Mouse (Mus musculus): ENCODE results near the gene Zfp60.

The Zfp60 gene

GRCm38 (mm10) chr7:27731281-27731883 lies at the start of gene Zfp60:
Gene Zfp60 (plus strand): TSS chr7:27731389.
- peak; percentile 92 for DNase-seq (ENCODE audit: low spot score)

- DNase-seq (ENCODE audit: low spot score): no peak
These were observed 48.0 kb upstream of the Zfp60 start for GRCm38 (mm10) chr7:27683218-27683617.

DNA sequence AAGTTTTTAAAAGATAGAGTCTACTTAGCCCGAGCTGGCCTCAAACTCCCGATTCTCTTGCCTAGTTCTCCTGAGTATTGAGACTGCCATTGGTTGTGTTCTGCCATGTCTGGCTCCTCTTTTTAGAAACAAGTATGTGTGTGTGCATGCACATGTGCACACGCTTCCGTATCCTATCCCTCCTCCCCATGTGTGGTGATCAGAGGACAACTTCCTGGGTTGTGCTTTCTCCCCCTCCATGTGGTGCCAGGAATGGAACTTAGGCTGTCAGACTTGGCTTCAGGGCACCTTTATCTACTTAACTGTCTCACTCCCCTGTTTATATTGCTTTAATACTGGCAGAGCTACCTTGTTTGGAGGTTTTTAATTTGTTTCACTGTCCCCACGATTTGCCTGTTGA lies 46.0 kb upstream of the Zfp60 start:
- no peak for DNase-seq (ENCODE audit: low spot score)

DNA sequence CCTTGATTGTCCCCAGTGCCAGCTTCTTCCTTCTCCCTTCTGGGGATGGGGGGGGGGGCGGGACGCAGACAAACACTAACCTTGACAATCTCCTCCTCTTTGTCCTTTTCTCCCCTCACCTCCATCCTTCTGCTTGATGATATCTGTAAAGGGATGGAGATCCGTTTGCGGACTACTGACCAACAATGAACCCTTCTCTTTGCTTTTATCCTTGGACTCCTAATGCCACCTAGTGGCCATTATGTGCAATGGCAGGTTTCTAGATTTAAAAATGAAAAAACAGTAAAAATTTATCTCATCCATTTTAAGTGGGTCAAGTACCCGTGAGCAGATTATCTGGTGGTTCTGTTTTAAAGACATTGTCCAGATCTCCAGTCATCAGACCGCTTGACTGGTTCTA lies 45.5 kb upstream of the Zfp60 start:
- DNase-seq (ENCODE audit: low spot score): peak; percentile 80

DNA sequence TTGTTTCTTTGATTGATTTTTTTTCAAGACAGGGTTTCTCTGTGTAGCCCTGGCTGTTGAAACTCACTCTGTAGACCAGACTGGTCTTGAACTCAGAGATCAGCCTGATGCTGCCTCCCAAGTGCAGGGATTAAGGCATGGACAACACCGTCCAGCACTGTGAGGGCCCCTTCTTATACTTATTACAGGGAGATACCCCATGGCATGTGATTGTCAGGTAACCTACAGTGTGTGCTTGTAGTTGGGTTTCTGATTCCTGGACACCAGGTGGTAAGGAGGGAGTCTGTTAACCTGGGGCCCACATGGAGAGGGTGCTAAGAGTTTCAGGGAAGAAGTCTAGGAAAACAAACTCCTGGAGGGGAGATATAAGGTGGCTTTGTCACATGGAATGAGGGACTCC lies 44.1 kb upstream of the Zfp60 start:
- DNase-seq (ENCODE audit: low spot score): no peak

DNA sequence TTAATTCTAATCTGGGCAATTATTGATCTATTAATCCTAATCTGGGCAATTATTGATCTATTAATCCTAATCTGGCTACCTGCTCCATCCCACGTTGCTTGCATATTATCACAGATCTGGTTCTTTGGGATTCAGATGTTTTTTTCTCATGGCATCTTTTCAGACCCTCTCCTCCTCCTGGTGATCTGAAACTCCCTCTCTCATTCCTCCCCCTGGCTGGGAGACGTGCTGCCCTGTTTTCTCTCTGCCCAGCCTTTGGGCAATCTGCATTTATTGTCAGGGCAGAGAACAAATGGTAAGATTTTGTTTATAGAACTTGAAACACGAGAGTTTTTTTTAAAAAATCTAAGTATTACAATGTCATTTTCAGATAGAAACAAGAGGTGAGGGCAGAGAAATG lies 43.4 kb upstream of the Zfp60 start:
- DNase-seq (ENCODE audit: low spot score): no peak

DNA sequence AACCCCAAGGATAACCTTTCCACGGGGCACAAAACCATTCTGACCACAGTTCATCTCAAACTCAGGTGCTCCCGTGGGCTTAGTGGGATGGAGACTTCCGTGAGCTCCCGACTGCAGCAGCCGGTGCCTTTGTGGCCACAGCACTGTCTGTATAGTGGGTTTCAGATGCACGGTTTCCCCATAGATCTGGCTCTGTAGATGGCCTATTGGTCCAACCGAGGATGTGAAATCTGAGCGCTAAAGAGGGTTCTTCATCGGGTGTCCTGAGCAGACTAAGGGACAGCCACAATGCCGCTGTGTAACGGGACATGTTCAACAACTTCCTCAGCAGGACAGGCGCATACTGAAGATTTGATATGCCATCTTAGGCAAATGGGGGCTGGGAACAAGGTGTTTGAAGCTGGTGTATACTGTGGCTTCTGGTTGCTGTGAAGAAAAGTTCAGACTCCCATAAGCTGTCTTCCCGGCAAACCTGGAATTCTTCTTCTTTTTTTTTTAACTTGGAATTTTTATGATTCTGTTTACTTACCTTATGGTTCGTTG lies 42.9 kb upstream of the Zfp60 start:
- DNase-seq (ENCODE audit: low spot score): no peak

DNA sequence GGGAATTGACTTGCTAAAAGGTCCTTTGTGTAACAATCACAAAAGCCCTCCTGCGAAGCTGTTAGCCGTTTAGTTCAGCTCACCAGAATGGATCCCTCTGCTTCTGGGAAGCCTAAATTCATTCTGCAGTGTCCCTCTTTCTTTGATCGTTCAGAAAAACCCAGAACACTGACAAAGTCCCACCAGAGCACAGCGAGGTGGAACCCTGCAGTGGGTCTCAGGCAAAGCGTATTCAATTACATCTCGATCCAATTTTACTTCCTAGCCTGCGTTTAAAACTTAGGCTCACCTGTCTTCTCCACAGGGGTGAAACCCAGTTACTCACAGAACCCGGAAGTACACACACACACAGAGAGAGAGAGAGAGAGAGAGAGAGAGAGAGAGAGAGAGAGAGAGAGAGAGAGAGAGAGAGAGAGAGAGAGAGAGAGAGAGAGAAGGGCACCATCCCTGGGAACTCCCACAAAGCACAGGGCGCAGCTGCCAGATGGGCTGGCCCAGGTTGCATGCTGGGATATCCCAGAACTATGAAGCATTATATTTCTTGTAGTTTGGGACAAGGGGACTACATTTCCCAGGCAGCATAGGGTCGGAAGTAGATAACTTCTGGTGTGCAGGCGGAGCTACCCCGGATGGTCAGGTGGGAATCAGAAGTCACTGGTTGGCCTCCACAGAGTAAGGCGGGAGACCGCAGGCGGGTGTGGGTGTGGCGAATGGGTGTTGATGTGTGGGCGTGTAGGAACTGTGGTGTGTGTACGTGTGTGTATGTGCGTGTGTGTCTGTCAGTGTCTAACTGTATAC lies 42.2 kb upstream of the Zfp60 start, which contains the start of gene Zfp607b:
Zfp607b (plus strand) TSS at position 526 of the 798 bp plus-strand sequence.
- peak; percentile 92 for DNase-seq (ENCODE audit: low spot score)

- DNase-seq (ENCODE audit: low spot score): peak; percentile 63
These were observed 40.1 kb upstream of the Zfp60 start for GRCm38 (mm10) chr7:27691076-27691475.

DNA sequence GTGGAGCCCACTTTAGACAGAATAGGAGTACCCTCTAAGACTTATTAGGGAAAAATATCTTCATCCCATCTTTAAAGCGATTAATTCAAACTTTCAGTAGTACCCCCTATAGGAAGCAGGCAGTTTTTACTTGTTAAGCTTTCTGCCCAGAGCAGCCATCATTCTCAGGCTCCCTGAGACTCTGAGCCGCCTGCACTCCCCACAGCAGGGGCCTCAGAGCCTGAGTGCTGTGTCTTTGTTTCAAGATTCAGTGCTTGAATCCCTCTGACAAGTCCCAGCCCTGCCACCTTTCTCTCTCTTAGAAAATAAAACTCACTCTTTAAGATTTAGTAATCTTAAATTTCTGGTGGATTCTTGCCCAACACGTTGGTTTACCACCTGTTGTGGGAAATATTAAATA lies 34.5 kb upstream of the Zfp60 start:
- DNase-seq (ENCODE audit: low spot score): no peak

- no peak for DNase-seq (ENCODE audit: low spot score)
These were observed 20.8 kb upstream of the Zfp60 start for GRCm38 (mm10) chr7:27710402-27710801.

DNA sequence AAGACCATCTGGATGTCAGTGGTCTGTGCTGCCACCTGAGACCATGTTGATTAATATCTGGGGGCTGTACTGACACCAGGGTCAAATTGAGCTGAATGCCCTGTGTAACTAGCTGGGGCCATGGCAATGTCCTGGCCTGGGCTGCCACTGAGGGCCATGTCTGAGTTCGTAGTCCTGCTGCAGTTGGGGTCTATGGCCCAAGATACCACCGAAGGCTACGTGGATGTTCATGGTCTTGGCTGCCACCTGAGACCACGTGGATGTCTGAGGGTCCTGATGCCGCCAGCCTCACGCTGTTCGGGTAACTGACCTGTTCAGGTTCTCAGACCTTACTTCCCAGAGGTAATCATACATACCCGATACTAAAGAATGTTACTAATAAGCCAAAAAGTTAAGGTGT lies 9.2 kb upstream of the Zfp60 start:
- no peak for DNase-seq (ENCODE audit: low spot score)

- DNase-seq (ENCODE audit: low spot score): peak; percentile 82
These were observed 5.3 kb upstream of the Zfp60 start for GRCm38 (mm10) chr7:27725566-27726538.

- DNase-seq (ENCODE audit: low spot score): no peak
These were observed 3.7 kb upstream of the Zfp60 start for GRCm38 (mm10) chr7:27727471-27727870.

DNA sequence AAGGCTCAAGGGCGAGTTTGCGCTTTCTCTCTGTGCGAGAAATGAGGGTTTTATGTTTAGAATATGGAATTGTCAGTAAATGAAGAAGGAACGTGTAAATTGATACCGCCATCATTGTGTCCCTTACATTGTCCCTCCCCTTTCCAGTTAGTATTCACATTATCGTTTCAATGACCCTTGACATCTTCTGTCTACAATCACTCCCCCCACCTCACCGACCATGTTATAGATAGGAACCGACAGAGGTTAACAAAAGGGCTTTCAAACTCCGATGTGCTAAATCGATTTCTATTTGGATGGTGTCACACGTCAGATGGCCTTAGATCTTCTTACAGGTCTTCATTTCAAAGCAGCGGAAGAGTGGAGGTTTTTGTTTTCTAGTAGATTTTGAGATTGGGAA lies 757 bp downstream of the Zfp60 start:
- DNase-seq (ENCODE audit: low spot score): peak; percentile 58

- DNase-seq (ENCODE audit: low spot score): no peak
These were observed 1.3 kb downstream of the Zfp60 start for GRCm38 (mm10) chr7:27732508-27732907.

DNA sequence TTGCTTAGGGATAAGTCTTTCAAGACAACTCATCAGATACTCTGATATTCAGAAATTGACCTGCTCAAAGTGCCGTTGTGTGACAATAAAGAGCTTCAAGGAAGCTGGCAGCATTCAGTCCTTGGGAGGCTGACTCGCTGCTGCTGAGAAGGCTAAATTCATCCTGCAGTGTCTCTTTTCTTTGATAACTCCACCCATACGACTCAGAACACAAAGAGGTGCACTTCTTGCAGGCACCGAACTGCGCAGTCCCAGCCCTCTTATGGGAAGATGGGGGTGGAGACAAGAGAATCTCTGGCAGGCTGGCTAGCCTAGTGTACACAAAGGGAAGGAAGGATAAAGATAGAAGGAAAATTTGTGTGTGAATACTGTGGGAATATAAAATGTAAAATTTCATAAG lies 4.3 kb downstream of the Zfp60 start:
- DNase-seq (ENCODE audit: low spot score): no peak

DNA sequence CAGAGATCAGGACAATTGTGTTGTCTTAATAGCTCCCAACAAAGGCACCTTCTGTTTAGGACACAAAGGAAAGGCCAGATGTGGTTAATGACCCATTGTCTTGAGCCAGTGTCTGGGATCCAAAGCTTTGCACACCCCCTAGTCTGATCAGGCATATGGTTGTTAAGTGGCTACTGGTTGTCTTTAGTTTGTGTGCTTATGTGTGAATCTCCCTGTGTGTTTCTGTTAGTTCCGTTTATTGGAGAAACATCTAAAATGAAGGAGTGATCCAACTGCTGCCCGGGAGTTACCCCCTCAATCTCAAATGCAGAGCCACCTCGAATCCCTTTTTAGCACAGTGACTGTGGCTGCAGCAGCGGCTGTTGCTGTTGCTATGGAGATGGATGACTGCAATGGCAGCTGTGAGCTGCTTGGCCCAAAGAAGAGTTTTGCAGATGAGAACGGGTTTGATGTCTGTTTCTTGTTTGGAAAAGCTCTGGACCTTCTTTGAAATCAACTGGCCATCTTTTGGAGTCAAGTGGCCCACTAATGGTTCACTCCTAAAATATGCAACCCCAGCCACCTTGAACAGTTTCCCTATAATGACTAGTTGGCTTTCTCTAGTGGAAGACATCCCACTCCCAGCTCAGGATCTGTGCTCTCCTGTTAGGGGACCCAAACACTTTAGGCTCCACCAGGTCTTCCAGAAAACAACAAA lies 25.3 kb downstream of the Zfp60 start:
- peak; percentile 68 for DNase-seq (ENCODE audit: low spot score)

DNA sequence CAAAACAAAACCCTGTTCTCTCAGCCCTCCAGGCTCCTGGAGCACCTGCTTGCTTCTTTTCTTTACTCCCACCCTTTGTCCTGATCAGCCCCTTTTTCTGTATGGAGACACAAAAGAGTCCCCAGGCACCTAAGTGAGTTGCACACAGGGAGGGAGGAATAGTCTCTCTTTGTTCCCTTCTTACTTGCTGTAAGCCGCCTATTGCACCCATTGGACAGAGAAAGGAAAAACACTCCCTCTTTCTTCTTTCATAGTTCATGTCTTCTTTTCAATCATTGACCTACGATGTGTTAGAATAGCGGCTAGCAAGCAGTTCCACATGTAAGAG lies 25.8 kb downstream of the Zfp60 start:
- no peak for DNase-seq (ENCODE audit: low spot score)

GRCm38 (mm10) chr7:27765176-27765886 lies 34.1 kb downstream of the Zfp60 start:
- peak; percentile 35 for DNase-seq (ENCODE audit: low spot score)

GRCm38 (mm10) chr7:27789306-27789705 lies 58.1 kb downstream of the Zfp60 start:
- DNase-seq (ENCODE audit: low spot score): no peak
